In genomic region chr5:22342461-22342860, GRCm38 (mm10) we compare ENCODE assay signal across 11 mouse cellular contexts. TPM values are rescaled to one million over a fixed set of nuclear protein-coding genes. Genes with fewer than 3 reads are reported as not detected.
A peak's percentile ranks its signal among the peaks of the same experiment; 100 is the strongest.
DNase-seq lines count a peak whose midpoint lies in the region; ATAC-seq and TF ChIP-seq lines count a peak whose summit lies in the region.
"Had no signal": no experiment of that assay in that cellular context is flagged by ENCODE, and none has a peak within 500 bp of the region (broad histone marks: within the 10 kb centered on the region; RNA-seq: fewer than 3 reads in every experiment).

No protein-coding gene starts in this region.

- 67% methylated on average over 7 of the region's 7 CpGs for WGBS in kidney, embryonic 16.5 days
- WGBS in forebrain, embryonic 13.5 days, result 74% methylated on average over 7 of the region's 7 CpGs
- WGBS in hindbrain, embryonic 16.5 days, result 67% methylated on average over 7 of the region's 7 CpGs
- WGBS in midbrain, postnatal 0 days, result 65% methylated on average over 7 of the region's 7 CpGs

- H3K4me3 ChIP-seq in kidney, embryonic 16.5 days (ENCODE audit: low read length), result peak overlapping the region; percentile 3; the same call in 1 of the 2 replicates
- peak overlapping the region; percentile 9 for H3K4me3 ChIP-seq in forebrain, embryonic 13.5 days
- H3K4me3 ChIP-seq in hindbrain, embryonic 16.5 days (ENCODE audit: low read length), result peak overlapping the region; percentile 23
- peak overlapping the region; percentile 75 for H3K4me3 ChIP-seq in midbrain, postnatal 0 days (ENCODE audit: low read depth, low read length)
- H3K4me3 ChIP-seq: embryonic facial prominence, embryonic 15.5 days; limb, embryonic 12.5 days had no signal

- H3K9me3 ChIP-seq in kidney, embryonic 16.5 days (ENCODE audit: low read length), result no peaks in the 10 kb centered on the region
- H3K9me3 ChIP-seq in forebrain, embryonic 13.5 days (replicated peaks), result no peaks in the 10 kb centered on the region
- no peaks in the 10 kb centered on the region for H3K9me3 ChIP-seq in hindbrain, embryonic 16.5 days (ENCODE audit: control insufficient read depth, low read length)
- H3K9me3 ChIP-seq in midbrain, postnatal 0 days (ENCODE audit: low read length), result no peaks in the 10 kb centered on the region
- H3K9me3 ChIP-seq: embryonic facial prominence, embryonic 15.5 days; limb, embryonic 12.5 days had no signal

- DNase-seq in kidney, postnatal 10 days, result no peak
- DNase-seq in midbrain, postnatal 0 days (ENCODE audit: low spot score), result no peak
- no peak for DNase-seq in embryo, embryonic 10.5 days (ENCODE audit: low spot score)
- DNase-seq in embryo, embryonic 10 days (ENCODE audit: low spot score), result no peak
- DNase-seq: gastrocnemius, postnatal 25 days had no signal

- no peak for ATAC-seq in kidney, embryonic 16.5 days (ENCODE audit: low FRiP score, low TSS enrichment)
- ATAC-seq in forebrain, embryonic 13.5 days, result no peak
- ATAC-seq in hindbrain, embryonic 16.5 days, result no peak
- no peak for ATAC-seq in midbrain, postnatal 0 days (ENCODE audit: low FRiP score)

- peaks cover 22% of the 10 kb centered on the region for H3K4me1 ChIP-seq in kidney, embryonic 16.5 days (ENCODE audit: insufficient read depth, low read length)
- H3K4me1 ChIP-seq in forebrain, embryonic 13.5 days, result peaks cover 22% of the 10 kb centered on the region
- peaks cover 9% of the 10 kb centered on the region for H3K4me1 ChIP-seq in hindbrain, embryonic 16.5 days (ENCODE audit: control insufficient read depth, insufficient read depth, low read depth, low read length)
- H3K4me1 ChIP-seq in midbrain, postnatal 0 days (ENCODE audit: insufficient read depth, low read length), result peaks cover 3% of the 10 kb centered on the region; the same call in 1 of the 2 replicates

- H3K36me3 ChIP-seq in kidney, embryonic 16.5 days (ENCODE audit: insufficient read depth, low read length), result no peaks in the 10 kb centered on the region
- H3K36me3 ChIP-seq in forebrain, embryonic 13.5 days (ENCODE audit: poor library complexity, severe bottlenecking), result no peaks in the 10 kb centered on the region
- H3K36me3 ChIP-seq in hindbrain, embryonic 16.5 days (ENCODE audit: control insufficient read depth, insufficient read depth, low read length), result no peaks in the 10 kb centered on the region
- no peaks in the 10 kb centered on the region for H3K36me3 ChIP-seq in midbrain, postnatal 0 days (ENCODE audit: insufficient read depth, low read length)
- H3K36me3 ChIP-seq: embryonic facial prominence, embryonic 15.5 days; limb, embryonic 12.5 days had no signal

- TF ChIP-seq CTCF in midbrain, postnatal 0 days (IDR thresholded peaks at IDR 0.05), result no peak

- H3K27me3 ChIP-seq in kidney, embryonic 16.5 days (ENCODE audit: insufficient read depth, low read length), result peaks cover 67% of the 10 kb centered on the region
- peaks cover 61% of the 10 kb centered on the region for H3K27me3 ChIP-seq in forebrain, embryonic 13.5 days
- peaks cover 4% of the 10 kb centered on the region for H3K27me3 ChIP-seq in hindbrain, embryonic 16.5 days (replicated peaks; ENCODE audit: control insufficient read depth, insufficient read depth, low read length)
- H3K27me3 ChIP-seq in midbrain, postnatal 0 days (ENCODE audit: insufficient read depth, low read length), result no peaks in the 10 kb centered on the region; the same call in 1 of the 2 replicates

- no peak overlapping the region for H3K9ac ChIP-seq in kidney, embryonic 16.5 days (replicated peaks; ENCODE audit: low read length)
- H3K9ac ChIP-seq in forebrain, embryonic 13.5 days, result no peak overlapping the region; the same call in 1 of the 2 replicates
- H3K9ac ChIP-seq in hindbrain, embryonic 16.5 days (ENCODE audit: low read depth, low read length), result peak overlapping the region; percentile 17; the same call in 1 of the 2 replicates
- no peak overlapping the region for H3K9ac ChIP-seq in midbrain, postnatal 0 days (replicated peaks; ENCODE audit: low read length, poor library complexity, severe bottlenecking)
- H3K9ac ChIP-seq: embryonic facial prominence, embryonic 15.5 days; limb, embryonic 12.5 days had no signal

- H3K4me2 ChIP-seq in kidney, embryonic 16.5 days (replicated peaks; ENCODE audit: low read depth, low read length), result no peak overlapping the region
- H3K4me2 ChIP-seq in forebrain, embryonic 13.5 days, result peak overlapping the region; percentile 28
- H3K4me2 ChIP-seq in hindbrain, embryonic 16.5 days (ENCODE audit: low read length), result peak overlapping the region; percentile 41
- peak overlapping the region; percentile 86 for H3K4me2 ChIP-seq in midbrain, postnatal 0 days (ENCODE audit: low read depth, low read length, poor library complexity, severe bottlenecking)
- H3K4me2 ChIP-seq: embryonic facial prominence, embryonic 15.5 days; limb, embryonic 12.5 days had no signal

- no peak overlapping the region for H3K27ac ChIP-seq in kidney, embryonic 16.5 days (ENCODE audit: low read length)
- no peak overlapping the region for H3K27ac ChIP-seq in forebrain, embryonic 13.5 days
- H3K27ac ChIP-seq in hindbrain, embryonic 16.5 days (ENCODE audit: low read depth, low read length), result no peak overlapping the region
- H3K27ac ChIP-seq in midbrain, postnatal 0 days (ENCODE audit: low read depth, low read length), result no peak overlapping the region
- H3K27ac ChIP-seq: embryonic facial prominence, embryonic 15.5 days; limb, embryonic 12.5 days had no signal

RNA-seq across cellular contexts. Expression of gene Reln, which starts 2.0 kb away (rescaled TPM):
- 14.1 and 15.9 TPM in 2 replicates for polyA plus RNA-seq in kidney, embryonic 16.5 days (2015; fragmentation: Nextera tagmentation; extraction: Ambion mirVana)
- polyA plus RNA-seq in forebrain, embryonic 13.5 days (2015; fragmentation: Nextera tagmentation; extraction: Ambion mirVana), result 33.6 and 36.4 TPM in 2 replicates
- polyA plus RNA-seq in hindbrain, embryonic 16.5 days (2015; fragmentation: Nextera tagmentation; extraction: Ambion mirVana), result 41.3 and 41.9 TPM in 2 replicates
- total RNA-seq in midbrain, postnatal 0 days (2014; rRNA removed), result 157 and 189 TPM in 2 replicates
- polyA plus RNA-seq in midbrain, postnatal 0 days (2015; fragmentation: Nextera tagmentation; extraction: Ambion mirVana), result 25.0 and 25.3 TPM in 2 replicates
- total RNA-seq: megakaryocyte progenitor cell, adult 5-6 weeks had no signal

Comparison
In these comparisons a context has a peak if more than half of its experiments do, and no peak if none do; other contexts are left out.
1. H3K4me3 ChIP-seq: peak in every context shown above with its lines; median percentile 75 in midbrain, postnatal 0 days; 23 in hindbrain, embryonic 16.5 days; 9 in forebrain, embryonic 13.5 days; 3 in kidney, embryonic 16.5 days.